Mouse (Mus musculus): Measurements from ENCODE around the gene Kcna3. TPM values are rescaled to one million over a fixed set of nuclear protein-coding genes. Genes with fewer than 3 reads are reported as not detected.

Kcna3 gene
- polyA plus RNA-seq, 2 experiments: 0.51 to 0.58 TPM

GRCm38 (mm10) chr3:107062771-107063170, 26.8 kb downstream of the Kcna3 start:
- Histone ChIP-seq H3K9me3 (ENCODE audit: control insufficient read depth, low read length) (no peaks in the 10 kb centered on the region), H3K9ac (replicated peaks) (no peak overlapping the region), H3K27me3 (ENCODE audit: control insufficient read depth, insufficient read depth, low read length) (no peaks in the 10 kb centered on the region), H3K4me1 (replicated peaks; ENCODE audit: control insufficient read depth in 2 of 2, insufficient read depth in 2 of 2, low read length in 1 of 2) (no peaks in the 10 kb centered on the region), H3K4me3 (ENCODE audit: insufficient read depth in 1 of 2, low read depth in 2 of 2, low read length in 2 of 2) (no peak overlapping the region), H3K4me2 (ENCODE audit: low read depth) (no peak overlapping the region), H3K27ac (no peak overlapping the region), H3K36me3 (replicated peaks; ENCODE audit: control insufficient read depth, insufficient read depth, low read depth) (no peaks in the 10 kb centered on the region)
- 21% methylated on average over 1 of the region's 1 CpGs for WGBS (ENCODE audit: insufficient replicate concordance)
- no peak for ATAC-seq (ENCODE audit: insufficient read depth)
- DNase-seq (ENCODE audit: low read depth in 3 of 3, low spot score in 3 of 3): no peak
- no peak for TF ChIP-seq EP300 (IDR thresholded peaks at IDR 0.05; ENCODE audit: low read depth)
- no peak for TF ChIP-seq CTCF (IDR thresholded peaks at IDR 0.05; ENCODE audit: low read depth)

GRCm38 (mm10) chr3:107065510-107066095, 29.6 kb downstream of the Kcna3 start:
- no peak for TF ChIP-seq EP300 (IDR thresholded peaks at IDR 0.05; ENCODE audit: low read depth)
- TF ChIP-seq CTCF (IDR thresholded peaks at IDR 0.05; ENCODE audit: low read depth): no peak
- no peak overlapping the region for H3K4me3 ChIP-seq (ENCODE audit: insufficient read depth in 1 of 2, low read depth in 2 of 2, low read length in 2 of 2)
- no peak for DNase-seq (ENCODE audit: low read depth in 3 of 3, low spot score in 3 of 3)
- no peak overlapping the region for H3K4me2 ChIP-seq (ENCODE audit: low read depth)
- H3K36me3 ChIP-seq (replicated peaks; ENCODE audit: control insufficient read depth, insufficient read depth, low read depth): no peaks in the 10 kb centered on the region
- no peak overlapping the region for H3K27ac ChIP-seq
- ATAC-seq (ENCODE audit: insufficient read depth): no peak
- no peaks in the 10 kb centered on the region for H3K27me3 ChIP-seq (ENCODE audit: control insufficient read depth, insufficient read depth, low read length)
- H3K9me3 ChIP-seq (ENCODE audit: control insufficient read depth, low read length): no peaks in the 10 kb centered on the region
- H3K4me1 ChIP-seq (replicated peaks; ENCODE audit: control insufficient read depth in 2 of 2, insufficient read depth in 2 of 2, low read length in 1 of 2): no peaks in the 10 kb centered on the region
- no peak overlapping the region for H3K9ac ChIP-seq (replicated peaks)
- 56% methylated on average over 6 of the region's 6 CpGs for WGBS (ENCODE audit: insufficient replicate concordance)

DNA sequence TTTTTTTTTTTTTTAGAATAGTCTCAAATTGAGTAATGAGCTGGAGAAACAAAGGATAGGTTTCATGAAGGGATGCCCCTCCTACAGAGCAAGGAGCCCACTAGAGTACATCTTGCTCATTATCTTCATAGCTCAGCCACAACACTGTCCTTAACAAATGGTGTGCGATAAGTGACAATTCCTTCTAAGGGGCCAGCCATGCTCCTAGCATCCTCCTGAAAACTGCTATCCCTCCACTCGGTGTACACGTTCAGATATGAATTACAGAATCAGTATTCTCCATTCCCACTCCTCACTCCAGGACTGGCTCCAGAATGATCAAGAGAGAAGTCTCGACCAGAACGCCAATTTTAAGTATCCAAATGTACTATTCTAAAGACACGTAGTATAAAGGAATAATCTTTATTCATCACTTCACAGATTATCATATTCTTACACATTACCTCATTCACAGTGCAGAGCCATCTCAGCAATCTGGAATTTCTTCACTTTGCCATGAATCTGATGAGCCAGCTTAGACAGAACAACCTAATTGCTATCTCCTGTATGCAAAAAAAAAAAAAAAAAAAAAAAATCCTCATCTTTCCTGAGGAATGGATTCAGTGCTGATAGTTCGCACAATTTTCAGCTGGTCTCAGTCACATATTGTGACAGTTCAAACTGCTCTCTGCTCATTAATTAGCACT, 30.3 kb downstream of the Kcna3 start:
- H3K4me3 ChIP-seq (ENCODE audit: insufficient read depth in 1 of 2, low read depth in 2 of 2, low read length in 2 of 2): no peak overlapping the region
- no peaks in the 10 kb centered on the region for H3K36me3 ChIP-seq (replicated peaks; ENCODE audit: control insufficient read depth, insufficient read depth, low read depth)
- no peak overlapping the region for H3K4me2 ChIP-seq (ENCODE audit: low read depth)
- H3K27ac ChIP-seq: no peak overlapping the region
- ATAC-seq (ENCODE audit: insufficient read depth): no peak
- WGBS (ENCODE audit: insufficient replicate concordance): 65% methylated on average over 7 of the region's 7 CpGs
- no peaks in the 10 kb centered on the region for H3K9me3 ChIP-seq (ENCODE audit: control insufficient read depth, low read length)
- TF ChIP-seq EP300 (IDR thresholded peaks at IDR 0.05; ENCODE audit: low read depth) (no peak), CTCF (IDR thresholded peaks at IDR 0.05; ENCODE audit: low read depth) (no peak)
- no peak overlapping the region for H3K9ac ChIP-seq (replicated peaks)
- DNase-seq (ENCODE audit: low read depth in 3 of 3, low spot score in 3 of 3): no peak
- no peaks in the 10 kb centered on the region for H3K27me3 ChIP-seq (ENCODE audit: control insufficient read depth, insufficient read depth, low read length)
- no peaks in the 10 kb centered on the region for H3K4me1 ChIP-seq (replicated peaks; ENCODE audit: control insufficient read depth in 2 of 2, insufficient read depth in 2 of 2, low read length in 1 of 2)

- 42% methylated on average over 6 of the region's 6 CpGs for WGBS (ENCODE audit: insufficient replicate concordance)
- Histone ChIP-seq H3K4me1 (replicated peaks; ENCODE audit: control insufficient read depth in 2 of 2, insufficient read depth in 2 of 2, low read length in 1 of 2) (no peaks in the 10 kb centered on the region), H3K27ac (no peak overlapping the region), H3K36me3 (replicated peaks; ENCODE audit: control insufficient read depth, insufficient read depth, low read depth) (no peaks in the 10 kb centered on the region), H3K4me2 (ENCODE audit: low read depth) (no peak overlapping the region), H3K9ac (replicated peaks) (no peak overlapping the region), H3K9me3 (ENCODE audit: control insufficient read depth, low read length) (no peaks in the 10 kb centered on the region), H3K4me3 (ENCODE audit: insufficient read depth in 1 of 2, low read depth in 2 of 2, low read length in 2 of 2) (no peak overlapping the region), H3K27me3 (ENCODE audit: control insufficient read depth, insufficient read depth, low read length) (no peaks in the 10 kb centered on the region)
- TF ChIP-seq CTCF (IDR thresholded peaks at IDR 0.05; ENCODE audit: low read depth) (no peak), EP300 (IDR thresholded peaks at IDR 0.05; ENCODE audit: low read depth) (no peak)
- DNase-seq (ENCODE audit: low read depth in 3 of 3, low spot score in 3 of 3) (no peak), ATAC-seq (ENCODE audit: insufficient read depth) (no peak)
Measured at GRCm38 (mm10) chr3:107067245-107067644, 31.3 kb downstream of the Kcna3 start.

DNA sequence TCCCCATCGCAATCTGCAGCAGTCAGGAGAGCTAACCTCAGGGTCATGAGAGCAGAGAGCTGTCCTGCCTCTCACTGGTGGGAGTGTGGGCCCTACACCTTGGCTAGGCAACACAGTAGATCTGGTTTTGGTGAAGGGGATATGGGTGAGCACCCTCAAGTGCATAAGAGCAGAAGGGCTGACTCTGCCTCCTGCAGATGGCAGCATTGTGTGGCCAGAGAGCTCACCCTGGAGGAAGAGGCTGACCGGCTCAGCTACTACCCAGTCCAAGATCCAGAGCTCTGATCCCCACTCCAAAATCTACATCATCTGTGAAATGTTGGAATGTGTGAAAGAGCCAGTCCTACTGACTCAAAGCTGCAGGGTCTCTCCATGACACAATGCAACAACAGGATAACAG, 37.9 kb downstream of the Kcna3 start:
- TF ChIP-seq CTCF (IDR thresholded peaks at IDR 0.05; ENCODE audit: low read depth): no peak
- no peak for TF ChIP-seq EP300 (IDR thresholded peaks at IDR 0.05; ENCODE audit: low read depth)
- ATAC-seq (ENCODE audit: insufficient read depth): no peak
- DNase-seq (ENCODE audit: low read depth in 3 of 3, low spot score in 3 of 3): no peak
- no peaks in the 10 kb centered on the region for H3K27me3 ChIP-seq (ENCODE audit: control insufficient read depth, insufficient read depth, low read length)
- no peak overlapping the region for H3K27ac ChIP-seq
- no peak overlapping the region for H3K4me2 ChIP-seq (ENCODE audit: low read depth)
- 49% methylated on average over 2 of the region's 2 CpGs for WGBS (ENCODE audit: insufficient replicate concordance)
- no peaks in the 10 kb centered on the region for H3K9me3 ChIP-seq (ENCODE audit: control insufficient read depth, low read length)
- no peak overlapping the region for H3K9ac ChIP-seq (replicated peaks)
- no peak overlapping the region for H3K4me3 ChIP-seq (ENCODE audit: insufficient read depth in 1 of 2, low read depth in 2 of 2, low read length in 2 of 2)
- no peaks in the 10 kb centered on the region for H3K4me1 ChIP-seq (replicated peaks; ENCODE audit: control insufficient read depth in 2 of 2, insufficient read depth in 2 of 2, low read length in 1 of 2)
- no peaks in the 10 kb centered on the region for H3K36me3 ChIP-seq (replicated peaks; ENCODE audit: control insufficient read depth, insufficient read depth, low read depth)
